Comparison of ENCODE assay signal across 8 mouse cellular contexts in genomic region chr7:144941242-144941831, GRCm38 (mm10). TPM values are rescaled to one million over a fixed set of nuclear protein-coding genes. Genes with fewer than 3 reads are reported as not detected.
A peak's percentile ranks its signal among the peaks of the same experiment; 100 is the strongest.
DNase-seq lines count a peak whose midpoint lies in the region; ATAC-seq and TF ChIP-seq lines count a peak whose summit lies in the region.

No protein-coding gene starts in this region.

- peak overlapping the region; percentile 83 for H3K4me3 ChIP-seq in gastrocnemius, adult 2 months
- peak overlapping the region; percentile 28 for H3K4me3 ChIP-seq in hindbrain, embryonic 14.5 days (replicated peaks; ENCODE audit: low read length)

- H3K4me1 ChIP-seq in hindbrain, embryonic 14.5 days (replicated peaks; ENCODE audit: control insufficient read depth, insufficient read depth, low read length) = peaks cover 51% of the 10 kb centered on the region

- ATAC-seq in hindbrain, embryonic 14.5 days (ENCODE audit: low FRiP score) = peak; percentile 61
- peak; percentile 15 for ATAC-seq in megakaryocyte-erythroid progenitor cell, adult 5-6 weeks (replicated peaks; ENCODE audit: low FRiP score, low TSS enrichment, poor library complexity, severe bottlenecking)

- H3K36me3 ChIP-seq in hindbrain, embryonic 14.5 days (replicated peaks; ENCODE audit: control insufficient read depth, insufficient read depth) = no peaks in the 10 kb centered on the region

- peak overlapping the region; percentile 75 for H3K27ac ChIP-seq in gastrocnemius, adult 2 months
- peak overlapping the region; percentile 55 for H3K27ac ChIP-seq in hindbrain, embryonic 14.5 days

- intact Hi-C loops in gastrocnemius, adult 2 months (cut with DNase I) = loop anchor here (5.0 kb wide), 1 partner anchor 86 kb away; no protein-coding TSS in a partner anchor
- intact Hi-C loops in left cerebral cortex, postnatal 4 days (cut with DNase I) = no loop called here

- peak overlapping the region; percentile 35 for H3K9ac ChIP-seq in hindbrain, embryonic 14.5 days

- peak overlapping the region; percentile 97 for H3K4me2 ChIP-seq in hindbrain, embryonic 14.5 days (replicated peaks)

- WGBS in hindbrain, embryonic 14.5 days = under 1% methylated on average over 39 of the region's 39 CpGs

- peaks cover 58% of the 10 kb centered on the region for H3K27me3 ChIP-seq in hindbrain, embryonic 14.5 days (ENCODE audit: control insufficient read depth, insufficient read depth, low read length)

- H3K9me3 ChIP-seq in hindbrain, embryonic 14.5 days (ENCODE audit: control insufficient read depth, low read length) = no peaks in the 10 kb centered on the region

- no peak for TF ChIP-seq CTCF in gastrocnemius, adult 2 months (IDR thresholded peaks at IDR 0.05)

- DNase-seq in R1 (ENCODE audit: low read depth, low spot score) = peak; percentile 98
- peak; percentile 58 to 81 for DNase-seq in cerebellum, postnatal 4 days (ENCODE audit: low spot score in 2 of 2)
- DNase-seq in gastrocnemius, adult 2 months = peak; percentile 86
- DNase-seq in hindbrain, embryonic 14.5 days (ENCODE audit: low spot score) = peak; percentile 77
- peak; percentile 89 for DNase-seq in left cerebral cortex, postnatal 4 days
- peak; percentile 69 for DNase-seq in skeletal muscle tissue, adult 2 months (ENCODE audit: low read depth, low spot score)
- DNase-seq in c-Kit-positive CD71-positive TER-119-positive erythroid progenitor cells, embryonic 14.5 days (ENCODE audit: low spot score) = no peak

RNA-seq across cellular contexts. Expression of gene Ccnd1, which starts 1.6 kb away (rescaled TPM):
- 1 to 10 TPM; 1.6 to 5.2 TPM for total RNA-seq in gastrocnemius, adult 2 months (2021)
- 28.1 and 35.6 TPM in 2 replicates for polyA plus RNA-seq in hindbrain, embryonic 14.5 days (2014; fragmentation: Nextera tagmentation; extraction: Ambion mirVana)
- 10 to 100 TPM; 27.5 to 30.5 TPM for total RNA-seq in left cerebral cortex, postnatal 4 days (2021)
- 3.8 and 5.3 TPM in 2 replicates for total RNA-seq in megakaryocyte-erythroid progenitor cell, adult 5-6 weeks (2014; fragmentation: Nextera tagmentation)
- 5.9 and 6.7 TPM in 2 replicates for total RNA-seq in megakaryocyte-erythroid progenitor cell, adult 5-6 weeks (2017)

RNA-seq across cellular contexts. Expression of gene LTO1, which starts 26.4 kb away (rescaled TPM):
- total RNA-seq in gastrocnemius, adult 2 months (2021) = 1 to 10 TPM; 8.1 to 9.9 TPM
- 22.3 and 22.6 TPM in 2 replicates for polyA plus RNA-seq in hindbrain, embryonic 14.5 days (2014; fragmentation: Nextera tagmentation; extraction: Ambion mirVana)
- 10 to 100 TPM; 33.5 to 36.0 TPM for total RNA-seq in left cerebral cortex, postnatal 4 days (2021)
- 21.0 and 40.2 TPM in 2 replicates for total RNA-seq in megakaryocyte-erythroid progenitor cell, adult 5-6 weeks (2014; fragmentation: Nextera tagmentation)
- 27.1 and 30.4 TPM in 2 replicates for total RNA-seq in megakaryocyte-erythroid progenitor cell, adult 5-6 weeks (2017)

RNA-seq across cellular contexts. Expression of gene Fgf15, which starts 45.0 kb away (rescaled TPM):
- total RNA-seq in gastrocnemius, adult 2 months (2021) = not detected
- 13.7 and 18.5 TPM in 2 replicates for polyA plus RNA-seq in hindbrain, embryonic 14.5 days (2014; fragmentation: Nextera tagmentation; extraction: Ambion mirVana)
- total RNA-seq in left cerebral cortex, postnatal 4 days (2021) = under 1 TPM; 0.26 to 0.62 TPM
- total RNA-seq in megakaryocyte-erythroid progenitor cell, adult 5-6 weeks (2014; fragmentation: Nextera tagmentation) = not detected in 2 replicates
- 0.52 and 0.88 TPM in 2 replicates for total RNA-seq in megakaryocyte-erythroid progenitor cell, adult 5-6 weeks (2017)
